Mouse (Mus musculus): Measurements from ENCODE around the gene Relb.

DNA sequence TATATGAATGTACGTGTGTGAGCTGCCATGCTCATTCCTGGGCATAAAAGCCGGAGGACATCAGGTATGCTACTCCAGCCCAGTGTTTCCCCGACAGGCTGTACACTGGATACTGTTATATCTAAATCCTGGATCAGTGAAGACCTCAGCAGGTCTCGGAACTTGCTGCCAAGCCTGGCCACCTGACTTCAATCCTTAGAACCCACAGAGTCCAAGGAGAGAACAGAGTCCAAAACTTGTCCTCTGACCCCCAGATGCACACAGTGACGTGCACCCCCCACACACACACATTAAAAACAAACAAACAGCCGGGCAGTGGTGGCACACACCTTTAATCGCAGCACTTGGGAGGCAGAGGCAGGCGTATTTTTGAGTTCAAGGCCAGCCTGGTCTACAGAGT, 61.8 kb downstream of the Relb start:
- TF ChIP-seq TCF3 (IDR thresholded peaks at IDR 0.05; ENCODE audit: insufficient read length, low read depth) (no peak), POLR2A (IDR thresholded peaks at IDR 0.05; ENCODE audit: insufficient read length, low read depth) (no peak)

Measured in myocyte (in vitro differentiated cells).